Mouse (Mus musculus) hindbrain, embryonic 10.5 days (tissue): Measurements from ENCODE around the gene Lyrm2. TPM values are rescaled to one million over a fixed set of nuclear protein-coding genes. Genes with fewer than 3 reads are reported as not detected.

Source experiments
- DNase-seq: peaks from one replicate; pipeline ENCODE4 v3.0.0-alpha.2; 2017; ENCODE audit warnings: low spot score
- H3K27ac ChIP-seq: fragments of 300-500 bp; sonication (generic); 2 replicates; pipeline ENCODE4 v1.5.1; 2016; ENCODE audit warnings: mild to moderate bottlenecking, moderate library complexity
- H3K27me3 ChIP-seq: fragments of 300-500 bp; sonication (generic); 2 replicates; pipeline ENCODE4 v1.6.1; 2016; ENCODE audit warnings: mild to moderate bottlenecking; ENCODE audit not compliant: poor library complexity, insufficient read depth, severe bottlenecking
- H3K36me3 ChIP-seq: fragments of 300-500 bp; sonication (generic); 2 replicates; pipeline ENCODE4 v1.6.1; 2016; ENCODE audit warnings: mild to moderate bottlenecking, moderate library complexity
- H3K4me1 ChIP-seq: fragments of 300-500 bp; sonication (generic); replicated peaks from 2 replicates; pipeline ENCODE4 v1.6.1; 2016; ENCODE audit warnings: mild to moderate bottlenecking
- H3K4me3 ChIP-seq: fragments of 300-500 bp; sonication (generic); 2 replicates; pipeline ENCODE4 v1.5.1; 2016; ENCODE audit warnings: mild to moderate bottlenecking, moderate library complexity
- H3K9me3 ChIP-seq: fragments of 300-500 bp; sonication (generic); 2 replicates; pipeline ENCODE4 v1.6.1; 2016; ENCODE audit warnings: mild to moderate bottlenecking, moderate library complexity
- WGBS: fragments of 180-500 bp; shearing (Covaris S2); methylation state at CpG from one replicate; pipeline ENCODE4 v1.1.7; 2016; 5-methylcytosine and 5-hydroxymethylcytosine counted together
- polyA plus RNA-seq: library from polyadenylated mRNA; unstranded; fragments of >200 nt; fragmentation: Nextera tagmentation; extraction: Ambion mirVana; gene quantifications from 2 replicates; pipeline ENCODE4 v1.2.1, GENCODE M21; 2016

Gene Lyrm2
- polyA plus RNA-seq, 1 experiment from 2014 or later = 142 TPM

- no peak for DNase-seq
- H3K27me3 ChIP-seq = no peaks in the 10 kb centered on the region
- H3K4me1 ChIP-seq = peaks cover 18% of the 10 kb centered on the region
- H3K4me3 ChIP-seq = no peak overlapping the region
- no peaks in the 10 kb centered on the region for H3K9me3 ChIP-seq
- peaks cover 62% of the 10 kb centered on the region for H3K36me3 ChIP-seq
- H3K27ac ChIP-seq = no peak overlapping the region
- 63% methylated on average over 8 of the region's 8 CpGs for WGBS
Observed at GRCm38 (mm10) chr4:32824254-32824653, 24.2 kb downstream of the Lyrm2 start.

GRCm38 (mm10) chr4:32826925-32827324 lies 26.9 kb downstream of the Lyrm2 start:
- Histone ChIP-seq H3K4me3 (no peak overlapping the region), H3K27me3 (no peaks in the 10 kb centered on the region), H3K4me1 (peaks cover 23% of the 10 kb centered on the region), H3K27ac (no peak overlapping the region), H3K36me3 (peaks cover 35% of the 10 kb centered on the region), H3K9me3 (no peaks in the 10 kb centered on the region)
- WGBS = 73% methylated on average over 7 of the region's 7 CpGs
- no peak for DNase-seq

DNA sequence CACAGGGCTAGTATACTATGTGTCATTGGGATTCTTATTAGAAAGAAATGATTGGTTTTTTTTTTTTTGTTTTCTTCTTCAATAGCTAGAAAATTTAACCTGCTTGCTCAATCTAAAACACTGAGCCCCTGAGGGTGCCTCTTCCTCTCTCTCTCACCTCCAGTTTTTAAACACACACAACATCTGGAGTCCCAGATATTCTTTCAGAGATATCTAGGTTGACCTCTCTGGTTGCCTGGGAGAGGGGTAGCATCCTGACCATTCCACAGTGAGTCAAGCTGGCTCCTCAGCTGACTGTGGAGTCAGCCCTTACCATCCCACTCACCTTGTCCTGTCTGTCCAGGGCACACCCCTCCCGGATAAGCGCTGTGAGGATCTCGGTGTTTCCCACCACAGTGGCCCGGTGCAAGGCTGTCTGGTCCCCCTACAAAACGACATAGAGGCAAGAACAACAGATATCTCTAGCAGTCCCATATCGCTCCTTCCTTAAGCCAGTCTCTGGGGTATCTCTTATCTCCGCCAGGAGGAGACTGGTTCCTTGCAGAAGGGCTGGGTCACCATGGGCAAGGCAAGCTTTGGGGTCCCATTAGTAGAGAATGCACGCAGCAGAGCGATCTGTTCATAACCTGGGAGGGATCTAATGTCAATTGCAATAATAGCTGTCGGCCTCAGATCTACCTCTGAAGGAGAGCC lies 28.5 kb downstream of the Lyrm2 start:
- Histone ChIP-seq H3K4me1 (peaks cover 24% of the 10 kb centered on the region), H3K27me3 (no peaks in the 10 kb centered on the region), H3K36me3 (peaks cover 19% of the 10 kb centered on the region), H3K4me3 (no peak overlapping the region), H3K27ac (peak overlapping the region; percentile 3; the same call in 1 of the 2 replicates), H3K9me3 (no peaks in the 10 kb centered on the region)
- WGBS = 91% methylated on average over 10 of the region's 10 CpGs
- DNase-seq = no peak

DNA sequence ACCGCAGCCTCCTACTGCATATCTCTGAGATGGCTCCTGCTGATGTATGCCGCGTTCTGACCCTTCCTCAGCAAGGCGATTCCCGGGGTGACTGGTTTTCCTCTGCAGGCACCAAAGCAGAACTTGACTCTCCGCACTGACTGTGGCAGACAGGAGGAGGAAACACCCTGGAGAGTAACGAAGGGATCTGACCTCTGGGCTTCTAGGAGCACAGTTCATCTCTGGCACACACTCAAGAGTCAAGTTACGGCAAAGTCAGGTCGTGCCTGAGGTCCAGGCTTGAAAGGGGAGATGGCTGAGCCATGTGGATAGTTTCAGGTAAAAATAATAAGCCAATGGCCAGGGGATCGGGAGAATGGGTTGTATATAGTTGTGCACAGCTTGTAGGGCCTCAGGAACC lies 29.3 kb downstream of the Lyrm2 start:
- Histone ChIP-seq H3K27me3 (no peaks in the 10 kb centered on the region), H3K4me3 (no peak overlapping the region), H3K9me3 (no peaks in the 10 kb centered on the region), H3K27ac (no peak overlapping the region), H3K4me1 (peaks cover 29% of the 10 kb centered on the region), H3K36me3 (peaks cover 16% of the 10 kb centered on the region)
- 59% methylated on average over 10 of the region's 10 CpGs for WGBS
- no peak for DNase-seq

GRCm38 (mm10) chr4:32833494-32834282 lies 33.6 kb downstream of the Lyrm2 start:
- DNase-seq = no peak
- 52% methylated on average over 17 of the region's 17 CpGs for WGBS
- Histone ChIP-seq H3K27me3 (no peaks in the 10 kb centered on the region), H3K4me3 (peak overlapping the region; percentile 41), H3K9me3 (no peaks in the 10 kb centered on the region), H3K4me1 (peaks cover 19% of the 10 kb centered on the region), H3K27ac (no peak overlapping the region), H3K36me3 (peaks cover 13% of the 10 kb centered on the region)

DNA sequence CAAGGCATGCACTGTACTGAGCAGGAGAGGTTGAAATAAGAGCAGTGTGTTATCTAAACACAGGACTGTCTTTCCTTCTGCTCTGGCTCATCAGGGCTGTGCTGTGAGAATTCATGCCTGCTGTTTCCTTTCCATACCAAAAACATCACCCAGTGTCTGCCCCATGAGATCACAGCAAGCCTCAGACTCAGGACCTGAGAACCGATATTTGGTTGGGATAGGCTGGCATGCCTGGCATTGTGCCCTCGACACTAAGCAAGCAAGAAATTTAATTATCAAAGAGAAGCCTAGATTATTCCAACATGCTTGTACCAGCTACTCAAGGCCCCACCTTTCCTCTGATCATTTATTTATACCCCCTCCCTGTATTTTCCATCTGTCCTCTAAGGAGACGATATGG lies 34.5 kb downstream of the Lyrm2 start:
- peaks cover 8% of the 10 kb centered on the region for H3K36me3 ChIP-seq
- DNase-seq = no peak
- H3K9me3 ChIP-seq = no peaks in the 10 kb centered on the region
- no peak overlapping the region for H3K27ac ChIP-seq
- H3K4me1 ChIP-seq = peaks cover 11% of the 10 kb centered on the region
- 86% methylated on average over 3 of the region's 3 CpGs for WGBS
- no peak overlapping the region for H3K4me3 ChIP-seq
- H3K27me3 ChIP-seq = no peaks in the 10 kb centered on the region

DNA sequence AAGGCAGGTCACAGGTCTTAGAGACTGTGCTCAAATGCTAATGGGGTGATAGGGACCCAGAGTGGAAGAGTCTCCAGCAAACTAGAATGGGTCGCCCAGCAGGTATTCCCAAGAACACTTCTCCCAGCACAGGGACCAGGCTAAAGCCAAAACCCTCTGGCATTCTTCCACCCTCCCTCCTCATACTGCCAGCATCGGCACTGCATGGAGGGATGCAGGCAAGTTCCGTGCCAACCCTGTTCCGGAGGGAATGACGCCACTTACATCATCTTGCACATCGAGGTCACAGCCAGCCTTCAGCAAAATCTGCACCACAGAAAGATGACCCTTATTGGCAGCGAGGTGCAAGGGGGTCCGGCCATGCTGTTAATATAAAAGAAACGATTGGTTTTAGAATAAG lies 36.0 kb downstream of the Lyrm2 start:
- no peak for DNase-seq
- Histone ChIP-seq H3K36me3 (peaks cover 10% of the 10 kb centered on the region), H3K9me3 (no peaks in the 10 kb centered on the region), H3K27ac (no peak overlapping the region), H3K27me3 (no peaks in the 10 kb centered on the region), H3K4me3 (no peak overlapping the region), H3K4me1 (peaks cover 9% of the 10 kb centered on the region)
- WGBS = 91% methylated on average over 9 of the region's 9 CpGs

- peaks cover 16% of the 10 kb centered on the region for H3K36me3 ChIP-seq
- no peak for DNase-seq
- no peaks in the 10 kb centered on the region for H3K9me3 ChIP-seq
- peaks cover 9% of the 10 kb centered on the region for H3K4me1 ChIP-seq
- no peaks in the 10 kb centered on the region for H3K27me3 ChIP-seq
- WGBS = 80% methylated on average over 3 of the region's 3 CpGs
- H3K27ac ChIP-seq = no peak overlapping the region
- H3K4me3 ChIP-seq = no peak overlapping the region
Observed at GRCm38 (mm10) chr4:32838401-32838800, 38.3 kb downstream of the Lyrm2 start.

Other genes starting within 250 kb of the Lyrm2 start
- gene Gja10, start 197.5 kb upstream of the Lyrm2 start, polyA plus RNA-seq = 0.14 TPM in 1 of 2 replicates, not detected in the other
- gene Casp8ap2, start 184.8 kb upstream of the Lyrm2 start, polyA plus RNA-seq = 43.2 and 77.1 TPM in 2 replicates
- 15.0 and 16.9 TPM in 2 replicates for gene Mdn1, start 143.1 kb upstream of the Lyrm2 start, polyA plus RNA-seq
- 24.0 and 27.1 TPM in 2 replicates for gene Ankrd6, start 150.6 kb downstream of the Lyrm2 start, polyA plus RNA-seq
- 24.8 and 28.0 TPM in 2 replicates for gene Rragd, start 182.8 kb downstream of the Lyrm2 start, polyA plus RNA-seq
- gene Ube2j1, start 231.2 kb downstream of the Lyrm2 start, polyA plus RNA-seq = 47.4 and 49.0 TPM in 2 replicates